Mouse (Mus musculus) retina, embryonic 14.5 days (tissue): ENCODE data around the gene Rap1gap2.

Experiments used
- DNase-seq: peaks from one replicate; pipeline ENCODE4 v3.0.0-alpha.2; 2015; ENCODE audit warnings: low spot score

The Rap1gap2 gene

DNA sequence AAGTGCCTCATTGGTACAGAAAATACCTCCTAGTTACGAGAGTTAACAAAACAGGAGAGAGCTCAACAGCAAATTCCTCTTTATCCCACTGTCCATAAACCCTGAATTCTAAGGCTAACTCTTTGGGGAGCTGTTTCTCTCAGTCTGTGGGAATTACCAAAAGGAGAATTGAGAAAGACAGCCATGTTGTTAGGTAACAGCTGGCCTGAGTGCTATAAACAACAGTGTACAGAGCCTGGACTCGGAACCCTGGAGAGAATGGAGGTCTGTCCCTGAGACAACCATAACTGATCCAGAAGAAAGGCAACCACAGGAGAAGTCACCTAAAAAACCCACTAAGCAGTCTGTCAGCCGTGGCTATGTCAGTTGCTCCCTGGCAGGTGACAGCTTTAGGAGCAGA, 198.3 kb downstream of the Rap1gap2 start:
- no peak for DNase-seq

DNA sequence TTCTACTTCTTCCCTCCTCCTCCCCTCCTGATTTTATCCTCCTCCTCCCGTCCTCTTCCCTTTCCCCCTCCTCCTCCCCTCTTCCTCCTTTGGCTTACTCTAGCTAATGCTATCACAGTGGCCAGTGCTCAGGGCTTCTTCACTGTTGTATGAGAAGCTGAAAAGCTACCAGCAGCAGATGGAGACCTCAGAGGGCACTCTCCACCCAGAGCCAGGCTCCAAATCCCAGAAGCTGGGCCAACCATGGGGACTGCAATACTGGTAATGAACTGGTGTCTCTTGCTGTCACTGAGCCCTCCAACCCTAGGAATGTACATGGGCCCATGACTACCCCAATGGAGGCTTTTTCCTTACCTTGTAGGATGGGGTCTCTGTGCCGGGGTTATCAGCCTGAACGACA, 198.8 kb downstream of the Rap1gap2 start:
- DNase-seq: no peak

DNA sequence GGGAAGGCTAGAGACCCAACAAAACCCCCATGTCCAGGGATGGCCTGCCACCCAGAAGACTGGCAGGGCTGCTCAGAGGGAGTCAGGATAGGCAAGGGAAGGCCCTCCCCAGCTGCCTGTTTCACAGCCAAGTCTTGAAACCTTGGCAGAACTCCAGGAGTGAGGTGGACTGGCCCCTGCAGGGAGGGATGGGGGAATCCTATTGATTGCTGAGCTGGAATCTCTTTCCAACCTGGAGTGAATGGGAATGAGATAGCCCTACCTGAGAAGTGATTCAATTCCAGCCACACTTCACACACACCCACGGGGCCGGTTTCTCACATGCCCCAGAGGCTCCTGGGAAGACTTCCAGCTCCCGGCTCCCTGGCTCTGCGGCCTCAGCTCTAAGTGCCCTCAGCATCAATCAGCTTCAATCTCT, 200.9 kb downstream of the Rap1gap2 start:
- peak; percentile 24 for DNase-seq

DNA sequence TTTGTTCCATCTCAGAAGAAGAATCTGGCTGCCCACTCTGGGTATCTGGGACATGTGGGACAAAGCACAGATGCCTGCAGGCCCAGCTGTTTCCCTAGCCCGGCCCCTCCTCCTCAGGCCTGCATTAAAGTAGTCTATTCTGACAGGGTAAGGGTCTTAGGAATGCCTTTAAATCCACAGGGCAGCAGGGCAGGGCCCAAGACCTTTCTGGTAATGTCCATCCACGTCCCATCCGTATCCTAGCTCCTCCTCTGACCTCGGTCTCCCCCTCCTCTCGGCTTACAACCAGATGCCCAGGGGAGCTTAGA, 201.3 kb downstream of the Rap1gap2 start:
- DNase-seq: peak; percentile 21

DNA sequence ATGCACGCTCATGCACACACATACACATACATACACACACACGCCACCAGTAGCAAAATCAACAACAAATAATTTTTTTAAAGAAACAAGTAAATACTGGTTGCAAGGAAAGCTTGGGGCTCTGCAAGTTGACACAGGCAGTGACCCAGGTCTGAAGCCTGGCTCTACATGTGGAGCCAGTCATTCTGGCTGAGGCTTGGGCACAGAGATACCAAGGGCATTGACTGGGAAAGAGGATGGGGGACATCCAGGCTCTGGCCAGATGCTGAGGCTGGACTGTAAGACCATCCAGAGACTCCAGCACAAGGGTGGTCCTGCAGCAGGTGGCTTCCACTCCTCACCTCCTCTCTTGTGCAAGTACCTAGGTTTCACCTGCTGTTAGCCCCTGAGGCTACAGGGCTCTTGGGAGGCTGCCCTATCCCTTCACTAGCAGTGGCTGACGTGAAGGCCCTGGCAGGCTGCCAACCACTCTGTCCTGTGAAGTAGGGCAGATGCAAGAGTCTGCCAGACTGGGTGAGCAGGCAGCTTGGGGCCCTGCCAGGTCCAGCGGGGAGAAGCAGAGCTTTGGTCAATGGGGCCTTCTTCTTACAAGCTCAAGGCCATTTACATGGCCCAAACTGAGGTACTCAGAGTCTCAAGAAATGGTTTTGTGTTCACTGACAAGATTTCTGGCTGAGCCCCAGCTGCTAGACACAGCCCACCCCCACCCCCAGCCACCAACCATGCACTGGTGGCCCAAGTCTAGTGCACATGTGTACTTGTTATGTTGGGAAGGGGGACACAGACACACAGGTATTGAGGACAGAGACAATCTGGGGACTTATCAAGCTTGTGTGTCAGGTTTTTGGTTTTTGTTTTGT, 201.9 kb downstream of the Rap1gap2 start:
- peak; percentile 71 for DNase-seq

DNA sequence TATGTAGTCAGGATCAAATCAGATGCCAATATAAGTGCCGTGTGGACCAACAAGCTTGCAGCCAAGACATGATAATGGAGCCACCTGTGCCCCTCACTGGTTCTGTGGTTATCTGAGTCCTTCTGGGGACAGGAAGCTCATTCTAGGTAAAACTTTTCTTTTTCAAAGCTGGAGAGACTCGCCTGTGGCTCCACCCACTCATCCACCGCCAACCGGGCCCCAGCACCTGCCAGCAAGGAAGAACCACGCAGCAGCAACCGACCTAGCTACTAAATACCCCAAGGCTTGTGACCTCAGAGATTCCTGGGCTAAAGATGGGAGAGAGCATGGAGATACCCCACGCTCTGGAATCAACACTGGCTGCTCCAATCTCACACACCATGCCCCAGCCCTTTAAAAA, 205.5 kb downstream of the Rap1gap2 start:
- no peak for DNase-seq

DNA sequence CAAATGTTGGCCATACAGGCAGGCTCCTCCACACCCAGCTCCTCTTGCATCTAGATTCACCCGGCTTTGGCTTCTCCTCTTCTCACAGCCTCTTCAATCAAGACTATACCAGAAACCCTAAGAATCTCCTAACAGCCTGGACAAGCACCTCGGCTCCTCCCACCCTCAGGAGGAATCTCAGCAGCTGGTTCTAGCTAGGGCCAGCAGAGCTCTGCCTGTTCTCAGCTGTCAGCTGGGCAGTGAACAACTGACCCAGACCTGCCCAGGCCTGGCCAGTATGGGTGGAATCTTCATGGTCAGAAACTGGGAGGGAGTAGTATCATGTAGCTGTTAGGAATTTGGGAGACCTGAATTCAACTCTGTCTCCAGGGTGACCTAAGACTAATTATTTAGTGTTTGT, 206.5 kb downstream of the Rap1gap2 start:
- no peak for DNase-seq

DNA sequence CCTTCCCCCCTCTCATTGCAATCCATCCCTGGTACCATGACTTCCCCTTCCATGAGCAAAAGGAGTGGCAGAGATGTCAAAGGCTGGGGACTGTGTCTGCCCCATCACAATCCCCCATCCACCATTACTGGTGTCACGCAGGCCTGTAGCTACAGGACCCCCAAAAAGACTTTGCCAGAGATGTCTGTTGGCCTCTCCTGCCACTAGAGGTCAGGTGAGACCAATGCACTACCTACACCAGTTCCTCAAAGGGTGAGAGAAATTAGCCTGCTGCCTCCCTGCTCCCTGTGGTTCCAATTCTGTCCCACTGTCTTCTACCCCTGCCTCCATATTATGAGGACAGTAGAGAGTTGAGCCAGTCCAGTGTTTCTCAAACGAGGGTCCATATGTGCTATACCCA, 208.6 kb downstream of the Rap1gap2 start:
- DNase-seq: peak; percentile 51

DNA sequence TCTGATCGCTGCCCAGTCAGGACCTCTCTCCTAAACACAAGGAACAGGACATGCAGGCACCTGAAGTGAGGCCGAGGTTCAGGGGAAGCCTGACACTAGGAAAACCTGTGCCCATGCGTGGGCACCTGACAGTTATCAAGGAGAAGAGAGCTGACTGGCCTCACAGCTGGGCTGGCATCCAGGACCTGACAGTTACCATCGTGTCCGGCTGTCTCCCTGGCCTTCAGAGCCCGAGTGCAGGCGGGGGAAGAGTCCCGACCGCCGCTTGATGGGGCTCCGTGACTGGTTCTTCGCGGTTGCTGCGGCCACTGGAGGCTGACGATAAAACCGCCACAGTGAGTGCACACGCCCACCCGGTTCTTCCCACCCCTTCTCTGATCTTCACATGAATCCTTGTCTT, 215.1 kb downstream of the Rap1gap2 start:
- no peak for DNase-seq

DNA sequence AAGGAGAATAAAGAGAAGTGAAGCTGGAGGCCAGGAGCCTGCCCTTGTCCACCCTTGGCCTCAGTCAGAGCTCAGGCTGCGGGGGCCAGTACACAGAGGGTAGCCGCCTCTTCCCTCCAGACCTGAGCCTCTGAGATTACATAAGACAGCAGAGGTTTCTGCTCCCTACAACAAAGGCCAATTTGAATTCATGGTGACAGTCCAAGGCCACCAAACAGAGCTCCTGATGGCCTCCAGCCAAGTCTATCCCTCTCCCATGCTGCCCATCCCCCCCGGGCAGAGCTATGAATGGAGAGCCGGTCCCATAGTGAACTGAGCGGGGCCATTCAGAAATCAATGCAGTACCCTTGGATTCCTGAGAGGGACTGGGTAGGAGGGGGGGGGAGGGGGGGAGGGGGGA, 217.2 kb downstream of the Rap1gap2 start:
- DNase-seq: peak; percentile 26

DNA sequence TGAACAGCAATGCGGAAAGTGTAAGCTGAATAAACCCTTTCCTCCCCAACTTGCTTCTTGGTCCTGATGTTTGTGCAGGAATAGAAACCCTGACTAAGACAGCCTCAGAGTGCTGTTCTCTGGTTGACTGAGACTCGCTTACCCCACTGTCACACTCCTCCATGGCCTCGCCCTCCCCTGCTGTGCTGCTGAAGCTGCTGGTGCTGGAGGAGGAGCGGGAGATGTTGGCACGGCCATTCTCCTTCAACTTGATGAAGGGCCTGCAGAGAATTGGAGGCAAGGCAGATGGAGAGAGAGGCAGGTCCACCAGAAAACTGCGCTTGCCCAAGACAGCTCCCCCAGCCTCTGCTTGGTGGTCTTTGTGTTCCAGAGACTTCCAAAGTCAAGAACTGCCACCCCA, 217.8 kb downstream of the Rap1gap2 start:
- no peak for DNase-seq

DNA sequence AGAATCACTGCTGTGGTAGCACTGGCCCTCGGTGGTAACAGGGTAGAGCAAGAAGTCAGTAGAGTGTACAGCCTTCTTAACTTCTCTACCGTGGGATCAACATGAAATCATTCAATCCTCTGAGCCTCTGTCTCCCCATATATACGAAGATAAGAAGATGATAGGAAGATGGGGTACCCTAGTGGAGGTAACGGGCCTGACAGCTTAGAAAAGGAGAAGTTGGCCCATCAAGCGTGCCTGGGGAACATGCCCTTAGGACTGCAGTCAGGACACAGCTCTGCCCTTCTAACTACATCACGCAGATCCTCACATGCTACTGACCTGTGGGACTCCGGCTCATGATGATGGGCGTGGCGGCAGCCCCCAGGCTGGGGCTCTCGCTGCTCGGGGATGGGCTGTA, 218.8 kb downstream of the Rap1gap2 start:
- DNase-seq: no peak

DNA sequence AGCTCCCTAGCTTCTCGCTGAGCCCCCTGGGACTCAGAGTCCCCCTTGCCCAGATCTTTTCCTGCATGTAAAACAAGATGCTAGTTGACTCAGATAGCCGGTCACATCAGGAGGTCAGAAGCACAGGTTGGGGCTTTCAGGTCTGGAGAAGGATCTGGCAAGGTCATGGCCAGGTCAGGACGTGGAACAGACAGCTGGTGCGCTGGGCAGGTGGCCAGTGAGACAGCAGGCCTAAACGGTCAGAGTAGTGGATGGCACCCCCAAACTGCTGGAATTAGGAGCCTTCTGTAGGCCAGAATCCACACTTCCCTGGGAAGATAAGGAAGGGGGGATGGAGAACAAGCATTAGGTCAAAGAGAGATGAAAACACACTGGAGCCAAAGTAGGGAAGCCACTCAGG, 223.5 kb downstream of the Rap1gap2 start:
- no peak for DNase-seq

DNA sequence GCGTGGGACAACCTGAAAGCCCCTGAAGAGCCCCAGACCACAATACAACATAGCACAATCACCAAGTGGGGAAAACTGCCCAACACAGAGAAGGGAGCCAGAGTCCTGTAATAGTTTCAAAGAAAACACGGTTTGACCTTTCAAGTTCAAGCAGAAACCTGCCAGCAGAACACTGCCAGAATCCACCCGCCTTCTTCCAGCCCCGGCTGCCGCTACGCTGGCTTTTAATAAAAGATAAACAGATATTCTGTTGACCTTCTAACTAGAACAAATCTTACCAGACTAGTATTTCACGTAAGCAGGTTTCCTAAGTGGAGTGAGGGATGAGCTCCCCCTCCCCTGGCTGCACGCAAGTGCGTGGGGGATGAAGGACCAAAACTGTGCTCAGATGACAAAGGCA, 225.0 kb downstream of the Rap1gap2 start:
- DNase-seq: no peak

DNA sequence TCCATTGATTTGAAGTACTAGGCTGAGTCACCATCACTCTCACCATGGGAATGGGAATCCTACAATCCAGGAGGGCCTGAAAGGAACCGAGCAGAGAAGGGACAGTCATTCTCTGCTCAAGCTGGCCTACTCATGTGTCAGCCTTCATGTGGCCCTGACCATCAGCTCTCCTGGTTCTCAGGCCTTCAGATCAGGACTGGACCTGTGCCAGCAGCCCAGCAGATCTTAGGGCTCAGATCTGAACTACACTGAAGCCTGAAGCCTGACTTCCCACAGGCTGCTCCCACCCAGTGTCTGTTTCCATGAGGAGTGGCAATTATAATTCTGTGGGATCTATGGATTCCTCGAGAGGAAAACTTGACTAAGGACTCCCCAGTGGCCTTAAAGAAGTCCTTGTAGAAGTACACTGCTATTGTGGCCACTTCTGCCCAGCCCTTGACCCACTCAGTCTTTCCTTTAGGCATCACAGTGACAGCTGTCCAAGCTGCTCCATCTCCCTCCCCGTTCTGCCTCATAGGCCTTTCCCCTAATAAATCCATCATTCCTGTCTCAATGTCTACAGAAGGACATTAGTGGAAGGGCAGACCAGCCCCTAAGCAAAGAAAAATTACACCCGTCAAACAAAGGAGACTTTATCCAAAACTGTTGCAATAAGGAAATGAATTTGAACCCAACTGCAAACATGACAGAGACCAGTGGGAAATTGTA, 231.4 kb downstream of the Rap1gap2 start:
- DNase-seq: no peak

DNA sequence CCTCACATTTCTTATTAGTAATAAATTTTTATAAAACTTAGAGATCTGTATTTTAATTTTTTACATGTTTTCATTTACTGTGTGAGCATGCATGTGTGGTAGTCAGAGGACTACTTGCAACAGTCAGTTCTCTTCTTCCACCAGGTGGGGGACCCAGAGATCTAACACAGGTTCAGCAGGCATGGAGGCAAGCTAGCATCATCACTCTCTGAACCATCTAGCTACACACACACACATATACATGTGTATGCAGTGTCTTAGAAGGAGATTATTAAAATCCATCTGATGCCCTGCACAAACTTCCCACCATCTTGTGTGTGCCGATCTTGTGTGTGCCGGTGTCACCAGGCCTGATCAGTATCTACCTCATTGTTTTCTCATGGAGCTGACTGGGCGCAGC, 233.9 kb downstream of the Rap1gap2 start:
- peak; percentile 68 for DNase-seq

DNA sequence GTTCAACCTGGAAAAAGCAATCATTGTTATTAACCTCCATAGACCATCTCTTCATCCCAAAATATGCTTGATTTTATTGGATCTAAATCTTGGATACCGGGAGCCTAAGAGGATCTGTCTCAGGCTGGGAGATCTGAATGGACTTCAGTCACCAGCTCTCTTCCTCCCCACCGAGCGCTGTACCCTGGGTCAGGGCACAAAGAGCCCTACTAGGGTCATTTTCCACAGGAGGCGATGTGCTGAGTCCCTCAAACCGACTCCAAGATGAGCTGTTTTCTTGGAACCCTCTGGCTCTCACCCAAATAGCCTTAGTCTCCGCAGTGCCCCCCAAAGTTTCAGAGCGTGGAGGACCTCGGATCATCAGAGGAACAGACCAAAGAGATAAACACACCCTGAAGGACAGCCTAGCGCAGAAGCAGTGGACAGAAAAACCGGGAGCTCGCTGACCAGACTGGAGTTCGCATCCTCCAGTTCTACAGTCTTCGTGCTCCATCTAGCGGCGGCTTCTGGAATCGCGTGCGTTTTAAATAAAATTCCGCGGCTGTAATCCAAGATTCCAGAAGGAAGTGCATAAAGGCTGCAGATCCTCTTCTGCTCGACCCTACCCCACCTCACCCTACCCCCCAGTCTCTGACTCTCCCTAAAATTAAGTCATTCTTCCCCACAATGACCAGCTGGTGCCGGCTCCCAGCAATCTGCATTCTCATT, 239.2 kb downstream of the Rap1gap2 start:
- DNase-seq: peak; percentile 93

DNA sequence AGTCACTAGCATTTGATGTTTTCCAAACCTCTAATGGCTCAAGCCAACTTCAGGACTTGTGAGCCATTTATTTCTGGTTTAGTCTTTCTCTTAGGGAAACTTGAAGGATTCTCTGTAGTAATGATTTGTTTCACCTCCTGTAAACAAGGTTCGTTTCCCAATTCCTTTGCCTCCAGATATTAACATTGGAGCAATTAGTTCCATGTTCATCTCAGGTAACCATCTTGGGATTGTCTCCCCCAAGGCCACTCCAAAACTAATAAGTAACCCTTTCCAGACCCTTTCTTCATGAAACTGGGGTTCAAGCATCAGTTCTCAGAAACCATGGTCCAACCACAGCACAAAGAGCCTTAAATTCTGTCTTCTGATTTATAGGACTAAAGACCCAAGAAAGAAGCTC, 248.9 kb downstream of the Rap1gap2 start, which contains the start of gene Olfr412:
Gene Olfr412, plus strand, starts transcription at position 301 of the 400 bp plus-strand sequence.
- no peak for DNase-seq

DNA sequence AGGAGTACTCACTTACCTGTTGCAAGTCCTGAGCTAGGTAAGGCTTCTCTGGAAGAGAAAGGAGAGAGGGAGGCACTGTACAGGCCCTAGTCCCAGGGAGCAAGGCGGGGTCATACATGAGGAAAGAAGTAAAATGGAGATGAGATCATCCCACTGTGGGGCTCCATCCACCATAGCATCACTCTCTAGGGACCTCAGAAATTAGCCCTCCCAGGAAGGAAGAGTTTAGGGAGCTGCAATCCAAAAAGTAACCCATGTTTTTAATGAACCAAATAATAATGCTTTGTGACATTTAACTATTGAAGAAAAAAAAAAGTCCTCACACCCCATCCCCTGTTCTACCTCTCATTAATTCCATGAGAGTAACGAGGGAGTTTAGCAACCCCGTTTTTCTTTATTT, 258.2 kb downstream of the Rap1gap2 start, which contains the start of gene Olfr411:
Gene Olfr411, minus strand, starts transcription at position 101 of the 400 bp plus-strand sequence.
- no peak for DNase-seq

DNA sequence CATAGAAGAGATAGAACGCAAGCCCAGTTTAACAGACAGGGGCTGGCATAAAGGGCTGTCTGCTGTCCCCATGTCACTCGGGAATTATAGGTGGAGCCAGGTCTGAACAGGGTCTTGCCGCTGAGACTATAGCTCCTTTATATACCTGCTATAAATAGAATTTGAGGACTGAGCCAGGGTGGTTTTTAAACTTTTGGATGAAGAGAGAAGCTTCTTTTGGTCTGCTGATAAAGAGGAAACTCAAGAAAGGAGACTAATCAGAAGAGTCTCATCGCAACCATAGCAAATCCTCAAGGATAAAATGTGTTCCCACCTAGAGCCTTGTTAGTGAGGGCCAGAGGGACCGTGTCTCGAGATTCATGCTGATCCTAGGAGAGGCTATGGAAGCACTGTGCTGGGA, 272.8 kb downstream of the Rap1gap2 start, which contains the start of gene Olfr410:
Gene Olfr410, minus strand, starts transcription at position 101 of the 400 bp plus-strand sequence.
- no peak for DNase-seq
